Mouse (Mus musculus): ENCODE results near the gene Gas8.
"Not testable (repeated sequence)": the region's sequence is repeated elsewhere in the genome, so short reads cannot be mapped to it uniquely, and the experiment has no call there.

Gene Gas8

GRCm38 (mm10) chr8:123514781-123515539 is 3.7 kb upstream of the Gas8 start, which contains the start of gene Dbndd1:
TSS of gene Dbndd1 (minus strand) at chr8:123515463.
- DNase-seq (ENCODE audit: low read depth) = no peak

DNA sequence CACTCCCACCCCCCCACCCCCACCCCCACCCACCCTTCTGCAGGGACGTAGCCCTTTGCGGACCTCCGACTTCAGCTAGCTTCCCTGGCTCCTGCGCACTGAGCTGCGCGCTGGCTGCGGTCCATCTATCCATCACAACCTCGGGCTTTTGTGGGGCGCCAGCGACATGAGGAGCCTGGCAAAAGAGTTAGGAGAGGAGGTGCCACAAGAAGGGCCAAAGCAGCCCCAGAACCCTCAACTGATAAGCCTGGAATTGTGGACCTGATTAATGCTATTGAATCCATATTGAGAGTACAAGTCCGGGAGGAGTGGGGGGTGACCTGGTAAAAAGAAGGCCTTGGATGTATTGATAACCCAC is 3.1 kb upstream of the Gas8 start:
- no peak for DNase-seq (ENCODE audit: low read depth)

DNA sequence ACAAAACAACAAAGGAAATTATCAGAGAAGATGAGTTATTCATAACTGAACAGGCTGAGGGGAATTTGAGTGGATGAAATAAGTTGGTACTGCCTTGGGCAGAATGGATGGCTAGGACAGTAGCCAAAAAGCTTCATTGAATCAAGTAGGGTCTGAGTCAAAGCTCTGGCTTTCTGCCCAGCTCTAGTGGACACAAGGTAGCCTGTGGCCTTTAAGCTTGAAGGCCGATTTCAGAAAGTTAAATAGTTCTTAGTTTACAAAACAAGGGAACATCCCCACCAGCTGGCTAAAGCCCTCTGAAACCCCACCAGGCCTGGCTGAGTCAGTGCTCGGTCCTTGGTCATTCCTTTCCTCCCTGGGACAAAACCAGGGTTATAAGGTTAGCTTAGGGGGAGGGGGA is 2.0 kb upstream of the Gas8 start:
- DNase-seq (ENCODE audit: low read depth) = no peak

GRCm38 (mm10) chr8:123518172-123518571 is 462 bp upstream of the Gas8 start:
- no peak for DNase-seq (ENCODE audit: low read depth)

DNA sequence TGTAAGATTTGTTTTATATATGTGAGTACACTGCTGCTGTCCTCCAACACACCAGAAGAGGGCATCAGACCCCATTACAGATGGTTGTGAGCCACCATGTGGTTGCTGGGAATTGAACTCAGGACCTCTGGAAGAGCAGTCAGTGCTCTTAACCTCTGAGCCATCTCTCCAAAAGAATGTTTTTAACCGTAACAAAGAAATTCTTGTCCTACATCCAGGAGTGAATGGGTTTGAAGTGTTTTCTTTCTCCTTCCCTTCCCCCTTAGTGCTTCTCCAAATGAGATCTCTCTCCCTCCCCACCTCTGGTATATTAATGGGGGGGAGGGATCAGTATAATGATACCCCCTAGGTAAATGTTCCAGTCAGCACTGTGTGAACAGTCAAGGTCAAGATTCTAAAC is 1.4 kb downstream of the Gas8 start:
- not testable (repeated sequence) for DNase-seq (ENCODE audit: low read depth)

DNA sequence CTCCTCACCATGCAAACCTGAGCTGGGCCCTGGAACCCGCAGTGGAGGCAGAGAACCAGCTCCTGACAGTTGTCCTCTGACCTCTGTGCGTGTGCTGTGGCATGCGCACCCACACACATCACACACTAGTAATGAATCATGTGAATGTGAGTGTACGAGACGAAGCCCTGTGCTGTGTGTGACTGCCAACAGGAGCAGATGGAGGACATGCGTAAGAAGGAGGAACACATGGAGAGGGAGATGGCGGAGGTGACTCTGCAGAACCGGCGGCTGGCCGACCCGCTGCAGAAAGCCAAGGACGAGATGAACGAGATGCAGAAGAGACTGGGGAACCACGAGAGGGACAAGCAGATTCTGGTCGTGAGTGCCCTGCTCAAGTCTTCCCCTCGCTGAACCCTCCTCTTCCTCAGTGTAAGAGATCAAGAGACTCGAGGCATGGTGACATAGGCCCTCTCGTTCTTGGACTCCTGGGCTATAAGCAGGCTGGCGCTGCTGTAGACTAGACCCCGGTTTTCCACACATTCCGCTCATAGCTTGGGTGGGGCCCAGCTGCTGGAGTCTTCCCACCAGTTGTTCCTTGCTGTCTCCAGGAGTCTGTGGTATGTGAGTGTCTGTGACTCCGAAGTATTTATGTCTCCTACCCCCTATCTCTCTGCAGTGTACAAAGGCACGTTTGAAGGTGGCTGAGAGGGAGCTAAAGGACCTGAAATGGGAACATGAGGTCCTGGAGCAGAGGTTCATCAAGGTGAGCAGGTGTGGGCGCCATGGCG is 9.3 kb downstream of the Gas8 start:
- DNase-seq (ENCODE audit: low read depth) = no peak

DNA sequence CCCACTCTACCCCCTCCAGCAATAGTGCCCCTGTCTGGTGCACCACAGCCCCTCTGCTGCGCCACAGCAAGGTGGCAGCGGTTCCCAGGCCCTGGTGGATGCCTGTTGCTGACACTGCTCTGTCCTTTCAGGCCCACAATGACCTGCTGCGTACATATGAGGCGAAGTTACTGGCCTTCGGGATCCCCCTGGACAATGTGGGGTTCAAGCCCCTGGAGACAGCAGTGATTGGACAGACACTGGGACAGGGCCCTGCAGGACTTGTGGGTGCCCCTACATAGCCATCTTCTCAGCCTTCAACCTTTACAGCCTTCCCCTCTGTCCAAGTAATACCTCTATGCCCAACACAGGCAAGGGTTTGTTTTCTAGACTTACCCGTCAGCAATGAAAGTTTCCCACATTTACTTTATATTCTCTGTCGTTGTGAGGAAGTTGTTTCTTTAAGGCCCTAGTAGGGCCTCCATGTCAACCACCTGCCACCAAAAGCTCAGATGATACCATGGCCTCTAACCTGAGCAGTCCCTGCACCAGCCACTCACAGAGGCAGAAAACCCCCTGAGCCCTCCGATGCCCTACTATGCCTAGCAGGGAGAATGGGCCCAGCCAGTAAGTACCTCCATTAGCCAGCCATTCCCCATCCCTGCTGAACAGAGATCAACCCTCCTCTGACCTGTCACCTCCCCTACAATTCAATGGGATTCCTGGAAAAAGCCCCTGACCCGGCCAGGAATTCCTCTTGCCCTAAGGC is 17.8 kb downstream of the Gas8 start:
- no peak for DNase-seq (ENCODE audit: low read depth)

DNA sequence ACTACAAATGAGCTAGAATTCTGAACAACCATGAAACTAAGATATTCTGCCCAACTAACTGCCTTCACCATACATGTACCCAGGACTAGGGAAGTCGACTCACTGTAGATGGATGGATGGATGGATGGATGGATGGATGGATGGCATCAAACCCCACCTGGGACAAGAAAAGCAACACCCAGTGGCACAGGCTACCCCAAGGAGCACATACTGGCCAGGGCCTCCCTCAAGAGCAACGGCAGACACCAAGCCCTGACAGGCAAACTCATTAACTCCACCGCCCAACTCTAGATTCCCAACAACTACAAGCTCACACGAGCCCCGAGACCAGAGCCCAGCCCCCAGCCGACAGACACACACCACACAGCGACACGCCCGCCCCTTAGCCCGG is 18.4 kb downstream of the Gas8 start:
- DNase-seq (ENCODE audit: low read depth) = no peak

GRCm38 (mm10) chr8:123537641-123538040 is 19.0 kb downstream of the Gas8 start:
- DNase-seq (ENCODE audit: low read depth) = not testable (repeated sequence)

DNA sequence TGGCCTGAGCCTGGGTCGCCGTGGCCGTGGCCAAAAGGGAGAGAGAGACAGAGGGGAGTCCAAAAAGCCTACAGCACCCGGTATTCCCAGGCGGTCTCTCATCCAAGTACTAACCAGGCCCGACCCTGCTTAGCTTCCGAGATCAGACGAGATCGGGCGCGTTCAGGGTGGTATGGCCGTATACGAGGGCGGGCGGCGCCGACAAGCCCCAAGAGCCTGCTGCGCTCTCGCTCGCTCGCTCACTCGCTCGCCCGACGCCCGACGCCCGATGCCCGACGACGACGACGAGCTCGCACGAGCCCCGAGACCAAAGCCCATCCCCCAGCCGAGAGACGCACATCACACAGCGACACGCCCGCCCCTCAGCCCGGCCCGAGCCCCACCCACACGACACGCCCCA is 45.6 kb downstream of the Gas8 start:
- DNase-seq (ENCODE audit: low read depth) = not testable (repeated sequence)

DNA sequence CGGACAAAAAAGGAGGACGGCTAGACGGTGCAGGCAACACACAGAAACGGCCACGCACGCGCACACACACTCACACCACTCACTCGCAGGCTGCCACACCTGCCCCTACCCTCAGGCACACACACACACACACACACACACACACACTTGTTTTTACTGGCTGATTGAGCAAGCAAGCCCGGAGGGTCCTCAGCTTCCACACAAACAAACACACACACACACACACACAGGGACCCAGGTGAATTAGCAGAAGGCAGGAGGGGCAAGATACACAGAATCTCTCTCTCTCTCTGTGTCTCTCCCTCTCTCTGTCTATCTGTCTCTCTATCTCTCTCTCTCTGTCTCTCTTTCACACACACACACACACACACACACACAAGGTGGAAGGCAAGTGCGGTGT is 56.8 kb downstream of the Gas8 start:
- not testable (repeated sequence) for DNase-seq (ENCODE audit: low read depth)
